Mouse (Mus musculus): Measurements from ENCODE around the gene Setd1a.
A peak's percentile ranks its signal among the peaks of the same experiment; 100 is the strongest.
"Not testable (repeated sequence)": the region's sequence is repeated elsewhere in the genome, so short reads cannot be mapped to it uniquely, and the experiment has no call there.

Gene Setd1a

GRCm38 (mm10) chr7:127766851-127767609 is 9.4 kb upstream of the Setd1a start:
- no peak for DNase-seq (ENCODE audit: low spot score)

- DNase-seq (ENCODE audit: low spot score), result no peak
Measured at GRCm38 (mm10) chr7:127767671-127768345, 8.7 kb upstream of the Setd1a start.

DNA sequence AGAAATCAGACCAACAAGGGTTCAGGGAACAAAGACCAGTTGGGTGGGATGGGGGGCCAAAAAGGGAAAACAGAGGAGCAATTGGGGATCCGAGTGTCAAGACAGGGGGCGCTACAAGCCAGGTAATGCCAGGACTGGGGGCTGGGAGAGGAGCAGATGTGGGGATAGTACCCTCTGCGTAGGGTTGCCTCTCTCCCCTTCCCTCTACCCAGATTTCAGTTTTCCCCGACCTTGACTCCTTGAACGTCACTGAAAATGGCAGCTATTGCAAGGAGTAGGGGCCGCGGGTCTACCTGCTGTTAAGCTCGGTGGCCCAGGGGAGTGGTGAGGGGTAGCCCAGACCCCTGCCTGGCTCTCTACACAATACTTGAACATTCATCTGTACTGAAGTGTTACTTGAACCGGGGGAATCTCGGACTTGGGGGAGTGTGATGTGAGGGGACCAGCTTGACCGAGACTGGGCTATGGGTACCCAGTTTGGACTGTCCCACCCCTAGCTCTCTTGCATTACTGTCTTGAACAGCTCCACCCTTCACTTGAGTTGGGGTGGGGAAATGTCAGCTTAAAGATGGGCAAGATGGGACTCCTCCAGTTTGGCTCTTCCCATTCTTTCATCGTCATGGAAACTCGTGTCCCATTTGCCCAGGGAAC is 8.0 kb upstream of the Setd1a start:
- DNase-seq (ENCODE audit: low spot score), result no peak

DNA sequence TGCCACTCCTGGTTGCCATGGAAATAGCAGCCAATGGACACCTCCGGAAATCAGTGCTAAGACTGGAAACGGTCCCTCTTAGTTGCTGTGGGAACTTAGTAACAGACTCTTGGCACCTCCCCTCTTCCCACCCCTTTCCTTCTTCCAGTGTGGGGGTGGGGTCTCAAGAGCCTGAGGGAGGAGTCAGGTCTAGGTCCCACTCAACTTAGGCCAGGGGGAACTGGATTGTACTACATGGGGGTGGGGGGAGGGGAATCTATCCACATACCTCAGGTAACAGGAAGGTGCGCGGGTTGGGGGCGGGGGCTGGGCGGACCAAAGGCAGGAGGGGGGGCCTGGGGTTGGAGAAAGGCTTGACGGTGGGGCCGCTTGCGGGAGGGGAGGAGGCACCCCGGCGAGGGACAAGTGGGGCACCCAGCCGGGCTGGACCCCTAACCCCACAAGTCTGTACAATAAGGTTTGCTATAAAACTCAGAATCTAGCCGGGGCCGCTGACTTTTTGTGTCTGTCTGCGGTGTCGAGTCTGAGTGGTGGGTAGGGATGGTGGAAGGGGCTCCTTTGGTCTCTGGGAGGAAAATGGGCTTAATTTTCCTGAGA is 7.4 kb upstream of the Setd1a start:
- DNase-seq (ENCODE audit: low spot score), result peak; percentile 87

DNA sequence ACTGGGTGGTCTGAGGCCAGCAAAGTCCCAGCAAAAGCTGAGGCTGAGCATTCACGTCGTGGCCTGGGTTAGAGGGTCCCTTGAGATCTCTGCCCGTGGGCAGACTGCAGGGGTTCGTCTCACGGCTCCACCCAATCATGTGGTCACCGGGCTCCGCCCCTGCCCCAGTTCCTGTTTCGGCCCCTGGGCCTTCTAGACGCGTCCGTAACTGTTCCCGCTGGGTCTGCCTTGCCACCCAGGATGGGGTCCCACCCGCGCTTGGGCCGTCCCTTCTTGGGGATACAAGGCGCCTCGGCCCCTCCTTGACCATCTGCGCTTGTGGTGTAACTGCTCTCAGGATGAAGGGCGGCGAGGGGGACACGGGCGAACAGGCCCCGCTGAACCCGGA is 6.8 kb upstream of the Setd1a start, which contains the start of gene Orai3:
Gene Orai3 (plus strand): TSS at position 165 of the 388 bp plus-strand sequence.
- DNase-seq (ENCODE audit: low spot score), result peak; percentile 89

DNA sequence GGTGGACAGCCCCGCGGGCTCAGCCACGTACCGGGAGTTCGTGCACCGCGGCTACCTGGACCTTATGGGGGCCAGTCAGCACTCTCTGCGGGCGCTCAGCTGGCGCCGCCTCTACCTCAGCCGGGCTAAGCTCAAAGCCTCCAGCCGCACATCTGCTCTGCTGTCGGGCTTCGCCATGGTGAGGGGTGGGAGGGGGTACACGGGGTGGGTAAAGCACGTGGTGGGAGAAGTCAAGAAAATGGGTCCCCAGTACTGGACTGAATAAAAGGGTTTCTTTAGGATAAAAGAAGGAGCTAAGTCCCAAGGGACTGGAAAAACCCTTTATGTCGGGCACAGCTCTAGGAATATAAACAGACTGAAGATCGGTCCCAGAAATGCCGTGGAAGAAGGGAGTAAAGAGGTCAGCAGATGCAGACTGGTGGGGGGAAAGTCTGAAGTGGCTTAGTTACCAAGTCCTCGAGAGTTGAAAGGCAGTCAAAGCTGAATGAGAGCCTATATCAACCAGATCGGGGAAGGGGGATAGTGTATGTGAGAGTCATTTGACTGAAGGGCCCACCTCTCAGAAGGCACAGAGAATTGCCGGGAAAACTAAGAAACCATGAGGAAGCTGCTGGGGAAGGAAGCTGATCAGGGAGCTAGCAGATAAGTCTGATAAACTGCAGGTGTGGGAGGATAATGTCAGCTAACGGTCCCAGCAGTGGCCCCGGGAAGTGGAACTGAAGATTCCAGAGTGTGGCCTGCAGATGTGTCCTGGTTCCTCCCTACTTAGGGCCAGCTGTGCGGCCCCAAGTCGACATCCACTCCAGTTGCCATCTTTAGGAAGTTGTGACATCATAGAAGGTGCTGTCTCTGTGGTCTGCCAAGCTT is 6.2 kb upstream of the Setd1a start:
- DNase-seq (ENCODE audit: low spot score), result no peak

GRCm38 (mm10) chr7:127771262-127771661 is 5.2 kb upstream of the Setd1a start:
- DNase-seq (ENCODE audit: low spot score), result no peak

DNA sequence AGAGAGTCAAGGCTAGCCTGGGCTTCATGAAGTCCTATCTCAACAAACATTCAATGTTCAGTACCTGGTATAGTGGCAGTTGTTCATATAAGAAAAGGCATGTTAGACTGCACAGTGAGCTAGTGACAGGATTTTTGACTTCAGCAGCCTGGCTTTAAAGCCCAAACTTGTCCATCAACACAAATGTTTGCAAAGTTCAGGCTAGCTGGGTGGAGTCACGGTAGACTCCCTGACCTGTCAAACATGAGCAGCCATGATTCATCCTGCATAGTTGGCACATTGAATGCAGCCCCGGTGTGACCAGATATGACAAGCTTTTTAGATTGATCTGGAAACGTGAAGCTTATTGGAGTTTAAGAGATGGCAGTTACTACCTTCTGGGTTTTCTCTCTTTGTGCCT is 4.4 kb upstream of the Setd1a start:
- DNase-seq (ENCODE audit: low spot score), result no peak

- DNase-seq (ENCODE audit: low spot score), result no peak
Measured at GRCm38 (mm10) chr7:127772557-127772956, 3.9 kb upstream of the Setd1a start.

- peak; percentile 73 for DNase-seq (ENCODE audit: low spot score)
Measured at GRCm38 (mm10) chr7:127773664-127774384, 2.6 kb upstream of the Setd1a start.

GRCm38 (mm10) chr7:127775837-127776236 is 633 bp upstream of the Setd1a start:
- not testable (repeated sequence) for DNase-seq (ENCODE audit: low spot score)

GRCm38 (mm10) chr7:127776878-127777473 is 506 bp downstream of the Setd1a start:
- peak; percentile 96 for DNase-seq (ENCODE audit: low spot score)

DNA sequence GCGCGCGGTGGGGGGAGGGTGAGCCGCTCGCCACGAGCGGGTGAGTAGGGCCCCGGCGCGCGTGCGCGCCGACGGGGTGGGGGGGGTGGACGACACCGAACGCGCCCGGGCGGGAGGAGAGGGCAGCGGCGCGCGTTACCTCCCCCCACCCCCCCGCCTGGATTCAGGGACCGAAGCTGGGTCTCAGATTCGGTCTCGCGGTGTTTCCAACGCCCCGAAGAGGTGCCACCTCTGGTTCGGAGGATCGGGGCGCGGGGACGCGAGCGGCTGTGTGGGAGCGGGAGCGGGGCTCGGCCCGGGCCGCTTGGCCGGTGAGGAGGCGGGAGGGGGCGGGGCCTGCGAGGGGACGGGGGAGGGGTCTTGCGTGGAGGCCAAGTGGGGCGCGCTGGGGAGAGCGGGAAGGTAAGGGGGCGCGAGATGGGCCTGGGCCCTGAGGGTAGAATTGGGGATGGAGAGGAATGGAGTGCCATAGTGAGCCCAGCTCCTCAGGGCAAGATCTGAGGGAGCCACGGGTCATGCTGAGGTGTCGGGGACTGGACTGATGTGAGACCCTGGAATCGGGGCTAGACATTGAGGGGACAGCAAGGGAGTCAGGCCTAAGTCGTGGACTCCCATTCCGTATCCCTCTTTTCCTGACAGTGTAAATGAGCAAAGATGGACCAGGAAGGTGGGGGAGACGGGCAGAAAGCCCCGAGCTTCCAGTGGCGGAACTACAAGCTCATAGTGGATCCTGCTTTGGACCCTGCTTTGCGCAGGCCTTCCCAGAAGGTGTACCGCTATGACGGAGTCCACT is 1.2 kb downstream of the Setd1a start:
- DNase-seq (ENCODE audit: low spot score), result peak; percentile 72

DNA sequence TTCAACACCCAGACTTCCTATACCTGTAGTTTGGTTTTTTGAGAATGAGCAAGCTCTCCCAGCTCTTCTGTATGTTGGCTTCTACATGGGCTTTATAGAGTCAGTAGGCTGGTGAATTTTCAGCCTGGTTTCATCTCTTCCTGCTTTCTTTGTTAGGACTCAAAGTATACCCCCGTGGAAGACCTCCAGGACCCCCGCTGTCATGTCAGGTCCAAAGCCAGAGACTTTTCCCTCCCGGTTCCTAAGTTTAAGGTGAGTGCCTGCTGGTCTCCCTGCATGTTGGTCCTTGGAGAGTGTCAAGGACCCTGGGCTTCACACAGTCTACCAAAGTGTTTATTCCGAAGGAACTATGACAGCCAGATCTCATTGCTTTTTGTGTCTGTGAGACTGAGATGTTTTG is 1.9 kb downstream of the Setd1a start:
- DNase-seq (ENCODE audit: low spot score), result no peak

DNA sequence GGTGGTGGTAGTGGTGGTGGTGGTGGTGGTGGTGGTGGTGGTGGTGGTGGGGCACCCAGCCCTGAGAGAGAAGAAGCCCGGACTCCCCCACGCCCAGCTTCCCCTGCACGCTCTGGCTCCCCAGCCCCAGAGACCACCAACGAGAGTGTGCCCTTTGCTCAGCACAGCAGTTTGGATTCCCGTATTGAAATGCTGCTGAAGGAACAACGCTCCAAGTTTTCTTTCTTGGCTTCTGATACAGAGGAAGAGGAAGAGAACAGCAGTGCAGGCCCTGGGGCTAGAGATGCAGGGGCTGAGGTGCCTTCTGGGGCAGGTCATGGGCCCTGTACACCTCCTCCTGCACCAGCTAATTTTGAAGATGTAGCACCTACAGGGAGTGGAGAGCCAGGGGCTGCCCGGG is 8.8 kb downstream of the Setd1a start, which contains the start of gene Gm49388:
Gene Gm49388 (plus strand): TSS at position 301 of the 400 bp plus-strand sequence.
- DNase-seq (ENCODE audit: low spot score), result no peak

DNA sequence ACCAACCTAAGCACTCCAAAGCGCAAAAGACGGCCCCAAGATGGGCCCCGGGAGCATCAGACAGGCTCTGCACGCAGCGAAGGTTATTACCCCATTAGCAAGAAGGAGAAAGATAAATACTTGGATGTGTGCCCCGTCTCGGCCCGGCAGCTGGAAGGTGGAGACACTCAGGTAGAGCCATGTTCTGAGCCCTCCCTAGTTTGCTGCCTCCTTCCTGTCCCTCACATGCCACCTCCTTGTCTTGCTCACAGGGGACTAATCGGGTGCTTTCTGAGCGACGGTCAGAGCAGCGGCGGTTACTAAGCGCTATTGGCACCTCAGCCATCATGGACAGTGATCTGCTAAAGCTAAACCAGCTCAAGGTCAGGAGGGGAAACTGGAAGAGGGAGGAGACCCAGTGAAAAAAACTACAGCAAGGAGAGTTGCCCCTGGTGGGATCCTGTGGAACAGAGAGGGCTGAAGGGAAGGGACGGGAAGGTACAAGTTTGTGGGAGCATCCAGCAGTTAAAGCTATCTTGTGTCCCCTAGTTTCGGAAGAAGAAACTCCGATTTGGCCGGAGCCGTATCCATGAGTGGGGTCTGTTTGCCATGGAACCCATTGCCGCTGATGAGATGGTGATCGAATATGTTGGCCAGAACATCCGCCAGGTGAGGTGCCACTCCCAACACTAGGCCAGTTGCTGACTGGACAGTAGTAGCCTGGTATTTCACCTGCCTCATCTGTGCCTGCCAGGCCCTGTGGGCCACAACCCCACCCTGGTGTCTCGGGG is 20.8 kb downstream of the Setd1a start:
- no peak for DNase-seq (ENCODE audit: low spot score)

DNA sequence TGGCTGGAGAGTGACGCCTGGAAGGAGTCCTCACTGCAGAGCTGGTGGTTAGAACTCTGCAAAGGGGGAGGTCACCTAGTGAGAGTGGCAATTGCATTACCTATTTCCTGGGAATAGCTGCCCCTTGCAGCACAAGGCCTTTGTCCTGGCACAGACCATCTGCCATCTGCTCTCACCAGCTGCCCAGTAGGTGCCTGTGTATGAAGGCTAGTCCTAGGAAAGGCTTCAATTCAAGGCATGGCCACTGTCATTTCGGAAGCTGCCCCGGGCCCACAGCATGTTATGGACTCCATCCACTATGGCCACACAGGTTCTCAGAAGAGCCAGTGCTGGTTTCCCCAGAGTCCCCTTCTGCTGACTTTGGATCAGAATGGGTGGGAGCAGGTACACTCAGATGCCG is 22.1 kb downstream of the Setd1a start:
- DNase-seq (ENCODE audit: low spot score), result no peak

- DNase-seq (ENCODE audit: low spot score), result no peak
Measured at GRCm38 (mm10) chr7:127799211-127799610, 22.7 kb downstream of the Setd1a start.

GRCm38 (mm10) chr7:127799738-127800137 is 23.3 kb downstream of the Setd1a start:
- no peak for DNase-seq (ENCODE audit: low spot score)

Data from ovary, postnatal 36 days (tissue).